Mouse (Mus musculus) retina, postnatal 7 days (tissue): ENCODE data around the gene Ppfia3.

Experiments
- DNase-seq: peaks from one replicate; pipeline ENCODE4 v3.0.0-alpha.2; 2012; ENCODE audit warnings: low read depth, low spot score

Gene Ppfia3

GRCm38 (mm10) chr7:45313495-45313894 is 53.3 kb downstream of the Ppfia3 start:
- DNase-seq: no peak

- no peak for DNase-seq
These were observed 53.9 kb downstream of the Ppfia3 start for GRCm38 (mm10) chr7:45312686-45313453.

- no peak for DNase-seq
These were observed 54.8 kb downstream of the Ppfia3 start for GRCm38 (mm10) chr7:45312023-45312422.

- DNase-seq: peak; percentile 60
These were observed 57.4 kb downstream of the Ppfia3 start for GRCm38 (mm10) chr7:45309455-45309854.

GRCm38 (mm10) chr7:45308551-45309240 is 58.1 kb downstream of the Ppfia3 start:
- no peak for DNase-seq

- peak; percentile 60 for DNase-seq
These were observed 61.5 kb downstream of the Ppfia3 start for GRCm38 (mm10) chr7:45305275-45305674.

- DNase-seq: no peak
These were observed 62.0 kb downstream of the Ppfia3 start for GRCm38 (mm10) chr7:45304869-45305268.

GRCm38 (mm10) chr7:45302626-45303025 is 64.2 kb downstream of the Ppfia3 start:
- DNase-seq: no peak

GRCm38 (mm10) chr7:45300270-45300669 is 66.5 kb downstream of the Ppfia3 start:
- DNase-seq: peak; percentile 46

- DNase-seq: peak; percentile 46
These were observed 67.1 kb downstream of the Ppfia3 start for GRCm38 (mm10) chr7:45299752-45300151.

- DNase-seq: no peak
These were observed 69.3 kb downstream of the Ppfia3 start for GRCm38 (mm10) chr7:45297563-45297962.

GRCm38 (mm10) chr7:45296626-45297025 is 70.2 kb downstream of the Ppfia3 start:
- DNase-seq: no peak
